Mouse (Mus musculus): ENCODE measurements around the gene Igfbp7.

The Igfbp7 gene

GRCm38 (mm10) chr5:77405455-77406057, 2.3 kb downstream of the Igfbp7 start:
- CTCF ChIA-PET = no interaction called here

GRCm38 (mm10) chr5:77404941-77405340, 2.9 kb downstream of the Igfbp7 start:
- CTCF ChIA-PET = no interaction called here

GRCm38 (mm10) chr5:77402901-77403300, 4.9 kb downstream of the Igfbp7 start:
- CTCF ChIA-PET = no interaction called here

GRCm38 (mm10) chr5:77402137-77402536, 5.7 kb downstream of the Igfbp7 start:
- CTCF ChIA-PET = no interaction called here

- CTCF ChIA-PET = no interaction called here
Observed at GRCm38 (mm10) chr5:77400823-77401222, 7.0 kb downstream of the Igfbp7 start.

- CTCF ChIA-PET = no interaction called here
Observed at GRCm38 (mm10) chr5:77400151-77400550, 7.7 kb downstream of the Igfbp7 start.

GRCm38 (mm10) chr5:77399076-77399475, 8.8 kb downstream of the Igfbp7 start:
- CTCF ChIA-PET = no interaction called here

- CTCF ChIA-PET = no interaction called here
Observed at GRCm38 (mm10) chr5:77398285-77399057, 9.4 kb downstream of the Igfbp7 start.

GRCm38 (mm10) chr5:77393990-77394618, 13.7 kb downstream of the Igfbp7 start:
- CTCF ChIA-PET = no interaction called here

GRCm38 (mm10) chr5:77393094-77393619, 14.7 kb downstream of the Igfbp7 start:
- CTCF ChIA-PET = no interaction called here

- CTCF ChIA-PET = no interaction called here
Observed at GRCm38 (mm10) chr5:77390272-77390671, 17.6 kb downstream of the Igfbp7 start.

GRCm38 (mm10) chr5:77388359-77388758, 19.5 kb downstream of the Igfbp7 start:
- CTCF ChIA-PET = no interaction called here

GRCm38 (mm10) chr5:77387414-77387704, 20.5 kb downstream of the Igfbp7 start:
- CTCF ChIA-PET = no interaction called here

GRCm38 (mm10) chr5:77386596-77387413, 21.0 kb downstream of the Igfbp7 start:
- CTCF ChIA-PET = no interaction called here

GRCm38 (mm10) chr5:77385900-77386595, 21.8 kb downstream of the Igfbp7 start:
- CTCF ChIA-PET = no interaction called here

- CTCF ChIA-PET = no interaction called here
Observed at GRCm38 (mm10) chr5:77385221-77385620, 22.6 kb downstream of the Igfbp7 start.

GRCm38 (mm10) chr5:77384724-77385123, 23.1 kb downstream of the Igfbp7 start:
- CTCF ChIA-PET = no interaction called here

- CTCF ChIA-PET = no interaction called here
Observed at GRCm38 (mm10) chr5:77383799-77384554, 23.9 kb downstream of the Igfbp7 start.

- CTCF ChIA-PET = interaction anchor here (0.5 kb wide), 1 partner anchor 74 kb away, joined by 8 read pairs; no protein-coding TSS in a partner anchor
Observed at GRCm38 (mm10) chr5:77381686-77382085, 26.2 kb downstream of the Igfbp7 start.

- CTCF ChIA-PET = no interaction called here
Observed at GRCm38 (mm10) chr5:77381283-77381682, 26.6 kb downstream of the Igfbp7 start.

GRCm38 (mm10) chr5:77380321-77380901, 27.4 kb downstream of the Igfbp7 start:
- CTCF ChIA-PET = no interaction called here
